Mouse (Mus musculus) bone marrow macrophage, adult 2 months (primary cell): ENCODE measurements around the gene Lrrc29. TPM values are rescaled to one million over a fixed set of nuclear protein-coding genes. Genes with fewer than 3 reads are reported as not detected.
"Not testable (repeated sequence)": the region's sequence is repeated elsewhere in the genome, so short reads cannot be mapped to it uniquely, and the experiment has no call there.

Source experiments
- H3K27ac ChIP-seq: 2 replicates; pipeline ENCODE4 v1.5.1; 2012; ENCODE audit warnings: low read depth, low read length; ENCODE audit not compliant: insufficient read depth
- H3K4me1 ChIP-seq: 2 replicates; pipeline ENCODE4 v1.6.1; 2012; ENCODE audit warnings: low read length; ENCODE audit not compliant: control insufficient read depth, insufficient read depth
- H3K4me3 ChIP-seq: 2 replicates; pipeline ENCODE4 v1.5.1; 2012; ENCODE audit warnings: mild to moderate bottlenecking, low read length, moderate library complexity; ENCODE audit not compliant: insufficient read depth
- CTCF ChIP-seq: IDR thresholded peaks from 2 replicates; pipeline ENCODE4 v1.5.1; 2012; ENCODE audit warnings: low read depth, mild to moderate bottlenecking, low read length, moderate library complexity
- POLR2A ChIP-seq: IDR thresholded peaks from 2 replicates; pipeline ENCODE4 v1.6.1; 2012; ENCODE audit warnings: mild to moderate bottlenecking, low read depth, low read length, borderline replicate concordance
- polyA plus RNA-seq: library from polyadenylated mRNA; stranded (reverse); fragments of >200 nt; gene quantifications from 2 replicates; pipeline ENCODE4 v1.2.4, GENCODE M21; 2012; ENCODE audit not compliant: missing spikeins, insufficient read depth, insufficient read length

The Lrrc29 gene
- polyA plus RNA-seq, 1 experiment: 3.1 TPM

- Histone ChIP-seq H3K4me1 (peaks cover 47% of the 10 kb centered on the region), H3K4me3 (no peak overlapping the region), H3K27ac (peak overlapping the region; percentile 67)
- TF ChIP-seq CTCF (no peak), POLR2A (no peak)
Observed at GRCm38 (mm10) chr8:105303396-105303795, 22.7 kb downstream of the Lrrc29 start.

- Histone ChIP-seq H3K4me1 (peaks cover 51% of the 10 kb centered on the region), H3K27ac (no peak overlapping the region), H3K4me3 (no peak overlapping the region)
- TF ChIP-seq CTCF: no peak
- no peak for TF ChIP-seq POLR2A
Observed at GRCm38 (mm10) chr8:105299962-105300361, 26.1 kb downstream of the Lrrc29 start.

GRCm38 (mm10) chr8:105298351-105299252 is 27.5 kb downstream of the Lrrc29 start:
- H3K4me3 ChIP-seq: peak overlapping the region; percentile 92
- TF ChIP-seq CTCF (no peak), POLR2A (no peak)
- peaks cover 39% of the 10 kb centered on the region for H3K4me1 ChIP-seq

GRCm38 (mm10) chr8:105297511-105298192 is 28.4 kb downstream of the Lrrc29 start, which contains the start of gene E2f4:
Gene E2f4 (plus strand): TSS chr8:105297663.
- Histone ChIP-seq H3K4me3 (peak within 1 kb of the TSS; percentile 92), H3K27ac (peak within 1 kb of the TSS; percentile 44), H3K4me1 (peaks cover 32% of the 10 kb centered on the region)
- TF ChIP-seq CTCF (no peak), POLR2A (no peak)

More at GRCm38 (mm10) chr8:105298351-105299252, 27.5 kb downstream of the Lrrc29 start:
- H3K27ac ChIP-seq: no peak overlapping the region

GRCm38 (mm10) chr8:105295895-105296573 is 30.0 kb downstream of the Lrrc29 start, which contains the start of gene Exoc3l:
Gene Exoc3l (minus strand): TSS chr8:105296101.
- TF ChIP-seq POLR2A (no peak), CTCF (no peak)
- no peak within 1 kb of the TSS for H3K27ac ChIP-seq
- peaks cover 18% of the 10 kb centered on the region for H3K4me1 ChIP-seq
- no peak within 1 kb of the TSS for H3K4me3 ChIP-seq

GRCm38 (mm10) chr8:105295256-105295655 is 30.8 kb downstream of the Lrrc29 start:
- H3K4me1 ChIP-seq: peaks cover 19% of the 10 kb centered on the region
- H3K27ac ChIP-seq: no peak overlapping the region
- TF ChIP-seq CTCF (no peak), POLR2A (no peak)
- H3K4me3 ChIP-seq: no peak overlapping the region

- H3K4me1 ChIP-seq: peaks cover 21% of the 10 kb centered on the region
- no peak overlapping the region for H3K4me3 ChIP-seq
- no peak overlapping the region for H3K27ac ChIP-seq
Observed at GRCm38 (mm10) chr8:105294776-105295175, 31.3 kb downstream of the Lrrc29 start.

GRCm38 (mm10) chr8:105293405-105293804 is 32.7 kb downstream of the Lrrc29 start:
- no peak overlapping the region for H3K4me3 ChIP-seq
- H3K27ac ChIP-seq: no peak overlapping the region
- peaks cover 21% of the 10 kb centered on the region for H3K4me1 ChIP-seq
- no peak for TF ChIP-seq POLR2A
- no peak for TF ChIP-seq CTCF

More at GRCm38 (mm10) chr8:105294776-105295175, 31.3 kb downstream of the Lrrc29 start:
- TF ChIP-seq POLR2A: no peak
- no peak for TF ChIP-seq CTCF

GRCm38 (mm10) chr8:105292471-105292870 is 33.6 kb downstream of the Lrrc29 start:
- TF ChIP-seq CTCF (no peak), POLR2A (no peak)
- Histone ChIP-seq H3K4me3 (no peak overlapping the region), H3K4me1 (peaks cover 21% of the 10 kb centered on the region), H3K27ac (no peak overlapping the region)

- H3K4me3 ChIP-seq, H3K27ac ChIP-seq: not testable (repeated sequence)
- H3K4me1 ChIP-seq: peaks cover 18% of the 10 kb centered on the region
Observed at GRCm38 (mm10) chr8:105291802-105292201, 34.3 kb downstream of the Lrrc29 start.

- H3K4me1 ChIP-seq: peaks cover 15% of the 10 kb centered on the region
- not testable (repeated sequence) for H3K4me3 ChIP-seq, H3K27ac ChIP-seq
Observed at GRCm38 (mm10) chr8:105291364-105291763, 34.7 kb downstream of the Lrrc29 start.
